34 mouse cellular contexts compared by ENCODE assay signal in the genomic region with DNA sequence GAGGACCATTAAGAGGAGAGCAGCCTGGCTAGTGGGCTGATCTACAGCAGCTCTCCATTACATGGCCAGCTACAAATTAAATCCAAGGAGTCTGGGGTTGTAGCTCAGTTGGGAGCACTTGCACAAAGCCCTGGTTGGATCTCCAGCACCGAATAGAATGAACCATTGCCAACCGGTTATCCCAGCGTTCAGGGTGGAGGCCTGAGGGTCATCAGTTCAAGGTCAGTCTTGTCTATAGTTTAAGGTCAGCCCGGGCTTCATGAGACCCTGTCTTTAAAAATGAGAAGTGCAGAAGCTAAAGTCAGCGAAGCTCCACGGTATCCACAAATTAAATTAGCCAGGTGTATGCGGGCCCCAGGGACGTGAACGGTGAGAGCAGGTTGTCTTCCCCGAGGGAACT. TPM values are rescaled to one million over a fixed set of nuclear protein-coding genes. Genes with fewer than 3 reads are reported as not detected.
DNase-seq lines count a peak whose midpoint lies in the region; TF ChIP-seq lines count a peak whose summit lies in the region.
"Had no signal": no experiment of that assay in that cellular context is flagged by ENCODE, and none has a peak within 500 bp of the region (broad histone marks: within the 10 kb centered on the region; RNA-seq: fewer than 3 reads in every experiment).

No protein-coding gene starts in this region.

- TF ChIP-seq CTCF in testis, adult 2 months (IDR thresholded peaks at IDR 0.05; ENCODE audit: control insufficient read depth, insufficient read depth, insufficient replicate concordance, low read depth, low read length), result no peak

- no peaks in the 10 kb centered on the region for H3K27me3 ChIP-seq in testis, adult 2 months (ENCODE audit: control insufficient read depth, insufficient read depth, low read length)
- H3K27me3 ChIP-seq: embryonic facial prominence, embryonic 15.5 days; Patski had no signal

- no peak overlapping the region for H3K27ac ChIP-seq in testis, adult 2 months (ENCODE audit: control insufficient read depth, insufficient read depth, low read depth, low read length)
- H3K27ac ChIP-seq: embryonic facial prominence, embryonic 13.5 days; embryonic facial prominence, embryonic 15.5 days; forebrain, embryonic 10.5 days; forebrain, embryonic 12.5 days had no signal

- H3K36me3 ChIP-seq in testis, adult 2 months (ENCODE audit: control insufficient read depth, insufficient read depth, low read length), result no peaks in the 10 kb centered on the region
- H3K36me3 ChIP-seq: embryonic facial prominence, embryonic 13.5 days; embryonic facial prominence, embryonic 15.5 days; forebrain, embryonic 10.5 days; forebrain, embryonic 12.5 days; G1E had no signal

- peaks cover 4% of the 10 kb centered on the region for H3K4me1 ChIP-seq in testis, adult 2 months (ENCODE audit: control insufficient read depth, insufficient read depth, low read length)
- H3K4me1 ChIP-seq: forebrain, embryonic 12.5 days had no signal

- peak overlapping the region; percentile 78 for H3K4me3 ChIP-seq in testis, adult 2 months (ENCODE audit: control insufficient read depth, low read depth, low read length)
- H3K4me3 ChIP-seq: embryonic facial prominence, embryonic 13.5 days; embryonic facial prominence, embryonic 15.5 days; erythroblast, embryonic 14.5 days; forebrain, embryonic 10.5 days; forebrain, embryonic 12.5 days had no signal

- DNase-seq in testis, postnatal 10 days (ENCODE audit: low spot score), result no peak
- DNase-seq in ES-CJ7 (ENCODE audit: low read depth, low spot score), result peak; percentile 73
- peak; percentile 64 for DNase-seq in R1 (ENCODE audit: low read depth, low spot score)
- DNase-seq in left cerebral cortex, adult 18-20 months (ENCODE audit: low spot score in 2 of 2), result no peak
- no peak for DNase-seq in adrenal gland, postnatal 14 days
- DNase-seq in right cerebral cortex, postnatal 14 days, result no peak
- DNase-seq: adrenal gland, adult 8-10 months; adrenal gland, postnatal 25 days; B cell, adult 2 months; cerebellum, adult 11 months; cerebellum, adult 18-20 months; cerebellum, adult 8-10 months; cerebellum, adult 9-11 months; cerebellum, postnatal 14 days; cerebellum, postnatal 36 days; embryo, embryonic 11 days had no signal

- TF ChIP-seq POLR2A in testis, adult 2 months (IDR thresholded peaks at IDR 0.05; ENCODE audit: control insufficient read depth, low read depth, low read length), result no peak

RNA-seq across cellular contexts. Expression of a gene that starts 7.6 kb away (rescaled TPM):
- 685 and 754 TPM in 2 replicates for polyA plus RNA-seq in testis, adult 2 months (2012; rRNA removed)
- 100 to 1,000 TPM; 328 to 345 TPM for total RNA-seq in left cerebral cortex, adult 18-20 months (2021)
- 32.2 and 34.2 TPM in 2 replicates for total RNA-seq in adrenal gland, postnatal 14 days (2021)

RNA-seq across cellular contexts. Expression of a gene that starts 11.6 kb away (rescaled TPM):
- polyA plus RNA-seq in testis, adult 2 months (2012; rRNA removed), result 0.42 and 0.73 TPM in 2 replicates
- not detected for total RNA-seq in left cerebral cortex, adult 18-20 months (2021)
- not detected in 2 replicates for total RNA-seq in adrenal gland, postnatal 14 days (2021)
- total RNA-seq: adrenal gland, adult 18-20 months; adrenal gland, adult 8-10 months; adrenal gland, postnatal 25 days; adrenal gland, postnatal 4 days; CH12.LX; common myeloid progenitor, adult 5-6 weeks had no signal
- polyA plus RNA-seq: activated CD4-positive, CD25-positive, alpha-beta regulatory T cell, adult 4 months; brain, embryonic 14.5 days; CD4-positive, CD25-positive, alpha-beta regulatory T cell, adult 4 months; embryonic facial prominence, embryonic 13.5 days; erythroblast, embryonic 14.5 days; forebrain, embryonic 10.5 days; forebrain, embryonic 12.5 days; forebrain, embryonic 14.5 days; forebrain, embryonic 16.5 days; frontal cortex, adult 2 months; Patski had no signal

RNA-seq across cellular contexts. Expression of a gene that starts 18.1 kb away (rescaled TPM):
- 84.1 and 87.1 TPM in 2 replicates for polyA plus RNA-seq in testis, adult 2 months (2012; rRNA removed)
- total RNA-seq in left cerebral cortex, adult 18-20 months (2021), result 1 to 10 TPM; 3.0 to 3.4 TPM
- total RNA-seq in adrenal gland, postnatal 14 days (2021), result 0.71 and 0.96 TPM in 2 replicates
- polyA plus RNA-seq: forebrain, embryonic 14.5 days had no signal

RNA-seq across cellular contexts. Expression of a gene that starts 54.6 kb away (rescaled TPM):
- polyA plus RNA-seq in testis, adult 2 months (2012; rRNA removed), result 1.2 and 1.5 TPM in 2 replicates
- total RNA-seq in left cerebral cortex, adult 18-20 months (2021), result 10 to 100 TPM; 19.0 to 20.7 TPM
- total RNA-seq in adrenal gland, postnatal 14 days (2021), result 2.9 and 4.8 TPM in 2 replicates
- total RNA-seq: common myeloid progenitor, adult 5-6 weeks; G1E had no signal
- polyA plus RNA-seq: G1E had no signal

Comparison
In these comparisons a context has a peak if more than half of its experiments do, and no peak if none do; other contexts are left out.
1. DNase-seq: peak in ES-CJ7 (single experiment) and R1 (single experiment); none in testis, postnatal 10 days (single experiment), left cerebral cortex, adult 18-20 months (0 of 2), adrenal gland, postnatal 14 days (single experiment) and right cerebral cortex, postnatal 14 days (single experiment).